Mouse (Mus musculus): ENCODE data around the gene Defb21. TPM values are rescaled to one million over a fixed set of nuclear protein-coding genes. Genes with fewer than 3 reads are reported as not detected.
A peak's percentile ranks its signal among the peaks of the same experiment; 100 is the strongest.

Gene Defb21
- polyA plus RNA-seq (2014; fragmentation: Nextera tagmentation; extraction: Ambion mirVana) = not detected in 2 replicates

DNA sequence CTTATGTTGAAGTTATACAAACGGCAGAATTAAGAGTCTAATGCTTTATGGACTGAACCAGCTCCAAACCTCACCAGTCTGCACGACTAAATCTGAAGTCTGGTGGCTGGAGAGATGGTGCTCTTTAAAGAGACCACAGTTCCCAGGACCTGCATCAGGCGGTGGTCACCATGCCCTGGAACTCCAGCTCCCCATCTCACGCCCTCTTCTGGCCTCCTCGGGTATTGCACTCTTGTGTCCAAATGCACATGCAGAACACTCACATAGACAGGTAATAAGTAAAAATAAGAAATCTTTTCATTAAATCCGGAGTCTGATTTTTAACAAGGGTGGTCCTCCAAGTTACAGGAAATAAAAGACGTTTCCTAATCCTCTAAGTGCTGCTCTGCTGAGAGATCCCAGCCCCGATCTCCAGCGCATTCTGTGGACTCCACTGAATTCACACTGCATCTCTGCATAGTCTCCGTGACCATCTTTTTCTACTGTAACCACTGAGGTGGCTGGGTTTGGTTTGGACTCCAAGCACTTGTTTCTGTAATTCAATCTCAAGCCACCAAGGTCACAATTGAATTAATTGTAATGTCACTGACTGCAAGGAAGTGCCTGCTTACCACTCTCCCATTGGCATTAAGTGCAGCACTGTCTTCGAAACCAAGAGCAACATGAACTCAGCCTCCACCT lies at the start of gene Defb21:
Defb21 (plus strand) TSS at position 631 of the 681 bp plus-strand sequence.
- H3K4me2 ChIP-seq (ENCODE audit: low read length) = no peak within 1 kb of the TSS

DNA sequence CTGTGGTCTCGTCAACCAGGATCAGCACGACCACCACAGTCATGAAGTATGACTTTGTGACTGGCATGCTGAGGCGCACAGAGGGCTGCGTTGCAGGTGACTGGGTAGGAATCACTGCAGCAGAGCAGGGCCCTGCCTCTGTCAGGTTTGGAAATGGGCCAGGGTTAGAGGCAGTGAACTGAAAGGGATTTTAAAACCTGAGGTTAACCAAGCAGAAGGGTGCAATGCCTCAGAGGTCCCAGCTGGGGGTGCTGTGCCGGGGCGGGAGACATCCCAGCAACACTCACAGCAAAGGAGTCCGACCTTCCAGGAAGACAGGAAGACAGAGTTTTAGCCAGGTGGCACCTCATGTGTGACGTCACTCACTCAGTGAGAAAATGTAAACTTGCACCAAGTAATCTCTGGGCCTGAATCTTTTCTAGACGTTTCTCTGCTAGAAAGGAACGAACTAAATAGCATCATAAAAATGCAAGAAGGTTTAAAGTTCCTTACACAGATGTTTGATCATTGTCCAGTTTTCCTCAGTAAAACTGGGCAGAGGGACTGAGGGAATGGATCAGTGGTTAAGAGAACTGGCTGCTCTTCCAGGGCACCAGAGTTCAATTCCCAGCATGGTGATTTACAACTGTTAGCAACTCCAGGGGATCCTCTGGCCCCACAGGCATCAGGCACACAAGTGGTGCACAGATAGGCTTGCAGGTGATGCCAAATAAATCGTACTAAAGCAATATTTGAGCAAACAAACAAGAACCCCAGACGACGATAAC lies 32.4 kb upstream of the Defb21 start, which contains the start of gene Defb29:
Defb29 (minus strand) TSS at position 155 of the 767 bp plus-strand sequence.
- ATAC-seq (no peak), DNase-seq (ENCODE audit: low spot score) (no peak)
- Histone ChIP-seq H3K4me2 (ENCODE audit: low read length) (no peak within 1 kb of the TSS), H3K36me3 (ENCODE audit: control insufficient read depth, insufficient read depth, low read length) (no peaks in the 10 kb centered on the region), H3K27ac (ENCODE audit: low read depth, low read length) (no peak within 1 kb of the TSS), H3K4me3 (ENCODE audit: low read depth, low read length) (no peak within 1 kb of the TSS), H3K27me3 (replicated peaks; ENCODE audit: control insufficient read depth, insufficient read depth, low read length) (no peaks in the 10 kb centered on the region), H3K9ac (ENCODE audit: low read length) (no peak within 1 kb of the TSS), H3K4me1 (ENCODE audit: control insufficient read depth, insufficient read depth, low read length) (no peaks in the 10 kb centered on the region), H3K9me3 (replicated peaks; ENCODE audit: control insufficient read depth, low read length) (no peaks in the 10 kb centered on the region)
- 61% methylated on average over 13 of the region's 13 CpGs for WGBS

More for the DNA sequence above, at the start of gene Defb21:
- 63% methylated on average over 11 of the region's 11 CpGs for WGBS
- Histone ChIP-seq H3K27ac (ENCODE audit: low read depth, low read length) (no peak within 1 kb of the TSS), H3K4me3 (ENCODE audit: low read depth, low read length) (no peak within 1 kb of the TSS), H3K4me1 (ENCODE audit: control insufficient read depth, insufficient read depth, low read length) (no peaks in the 10 kb centered on the region), H3K36me3 (ENCODE audit: control insufficient read depth, insufficient read depth, low read length) (no peaks in the 10 kb centered on the region), H3K27me3 (replicated peaks; ENCODE audit: control insufficient read depth, insufficient read depth, low read length) (no peaks in the 10 kb centered on the region), H3K9ac (ENCODE audit: low read length) (no peak within 1 kb of the TSS), H3K9me3 (replicated peaks; ENCODE audit: control insufficient read depth, low read length) (no peaks in the 10 kb centered on the region)
- ATAC-seq (no peak), DNase-seq (ENCODE audit: low spot score) (no peak)

DNA sequence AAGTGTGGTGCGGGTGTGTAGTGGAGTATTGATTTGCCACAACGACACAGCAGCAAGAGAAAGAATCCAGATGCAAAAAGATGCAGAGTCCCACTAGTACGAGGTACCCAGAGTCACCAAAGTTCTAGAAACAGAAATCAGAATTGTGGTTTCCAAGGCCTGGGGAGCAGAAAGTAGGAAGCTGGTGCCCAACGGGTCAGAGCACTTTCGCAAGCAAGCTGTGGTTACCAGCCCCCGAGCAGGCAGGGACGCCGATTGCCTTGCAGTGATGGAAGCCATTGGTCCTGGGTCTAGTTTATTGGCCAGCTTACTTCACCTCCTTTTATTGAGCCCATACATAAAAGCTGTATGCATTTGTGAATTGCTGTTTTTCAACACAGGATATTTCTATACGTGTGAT lies 30.6 kb upstream of the Defb21 start:
- Histone ChIP-seq H3K4me3 (ENCODE audit: low read depth, low read length) (no peak overlapping the region), H3K9ac (ENCODE audit: low read length) (no peak overlapping the region), H3K4me1 (ENCODE audit: control insufficient read depth, insufficient read depth, low read length) (no peaks in the 10 kb centered on the region), H3K9me3 (replicated peaks; ENCODE audit: control insufficient read depth, low read length) (no peaks in the 10 kb centered on the region), H3K27ac (ENCODE audit: low read depth, low read length) (no peak overlapping the region), H3K27me3 (replicated peaks; ENCODE audit: control insufficient read depth, insufficient read depth, low read length) (no peaks in the 10 kb centered on the region), H3K36me3 (ENCODE audit: control insufficient read depth, insufficient read depth, low read length) (no peaks in the 10 kb centered on the region), H3K4me2 (ENCODE audit: low read length) (no peak overlapping the region)
- no peak for ATAC-seq
- 88% methylated on average over 9 of the region's 9 CpGs for WGBS
- DNase-seq (ENCODE audit: low spot score) = no peak

DNA sequence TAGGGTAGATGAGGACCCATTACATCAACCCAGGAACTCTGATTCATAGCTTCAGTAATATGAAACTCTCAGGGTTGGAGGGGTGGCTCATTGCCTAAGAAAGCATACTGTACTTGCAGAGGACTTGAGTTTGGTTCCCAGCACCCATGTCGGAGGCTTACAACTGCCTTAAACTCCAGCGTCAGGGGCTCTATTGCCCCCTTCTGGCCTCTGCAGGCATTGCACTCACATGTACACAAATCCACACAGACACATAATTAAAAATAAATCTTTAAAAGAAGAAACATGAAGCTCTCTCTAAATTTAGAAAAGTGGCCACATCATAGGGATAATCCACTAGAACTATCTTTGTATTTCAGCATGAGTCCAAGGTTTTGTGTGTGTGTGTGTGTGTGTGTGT lies 29.6 kb upstream of the Defb21 start:
- DNase-seq (ENCODE audit: low spot score) (no peak), ATAC-seq (no peak)
- Histone ChIP-seq H3K27ac (ENCODE audit: low read depth, low read length) (no peak overlapping the region), H3K27me3 (replicated peaks; ENCODE audit: control insufficient read depth, insufficient read depth, low read length) (no peaks in the 10 kb centered on the region), H3K36me3 (ENCODE audit: control insufficient read depth, insufficient read depth, low read length) (no peaks in the 10 kb centered on the region), H3K9ac (ENCODE audit: low read length) (no peak overlapping the region), H3K4me3 (ENCODE audit: low read depth, low read length) (no peak overlapping the region), H3K4me1 (ENCODE audit: control insufficient read depth, insufficient read depth, low read length) (no peaks in the 10 kb centered on the region), H3K9me3 (replicated peaks; ENCODE audit: control insufficient read depth, low read length) (no peaks in the 10 kb centered on the region), H3K4me2 (ENCODE audit: low read length) (no peak overlapping the region)
- WGBS = 80% methylated on average over 2 of the region's 2 CpGs

DNA sequence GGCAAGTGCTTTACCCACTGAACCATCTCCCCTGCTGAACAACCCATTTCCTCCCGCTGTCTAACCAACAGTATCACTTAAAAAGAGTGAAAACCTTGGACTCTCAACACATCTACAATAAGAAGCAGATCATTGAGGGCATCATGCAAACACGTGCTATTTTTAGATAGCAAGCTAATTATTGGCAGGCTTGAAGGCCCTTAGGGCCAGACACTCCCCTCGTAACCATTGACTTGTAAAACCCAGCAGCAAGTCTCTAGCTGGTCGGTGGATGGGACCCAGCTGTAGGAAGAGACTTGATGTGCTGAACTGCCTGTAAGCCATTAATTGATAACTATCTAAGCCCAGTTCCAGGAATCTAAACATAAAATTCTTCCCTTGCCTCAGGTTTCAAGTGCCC lies 29.1 kb upstream of the Defb21 start:
- H3K4me1 ChIP-seq (ENCODE audit: control insufficient read depth, insufficient read depth, low read length) = no peaks in the 10 kb centered on the region
- DNase-seq (ENCODE audit: low spot score) (no peak), ATAC-seq (no peak)
- H3K4me2 ChIP-seq (ENCODE audit: low read length) = no peak overlapping the region
- H3K27ac ChIP-seq (ENCODE audit: low read depth, low read length) = no peak overlapping the region
- no peaks in the 10 kb centered on the region for H3K36me3 ChIP-seq (ENCODE audit: control insufficient read depth, insufficient read depth, low read length)
- WGBS = 76% methylated on average over 4 of the region's 4 CpGs
- H3K9me3 ChIP-seq (replicated peaks; ENCODE audit: control insufficient read depth, low read length) = no peaks in the 10 kb centered on the region
- H3K4me3 ChIP-seq (ENCODE audit: low read depth, low read length) = no peak overlapping the region
- no peak overlapping the region for H3K9ac ChIP-seq (ENCODE audit: low read length)
- H3K27me3 ChIP-seq (replicated peaks; ENCODE audit: control insufficient read depth, insufficient read depth, low read length) = no peaks in the 10 kb centered on the region

DNA sequence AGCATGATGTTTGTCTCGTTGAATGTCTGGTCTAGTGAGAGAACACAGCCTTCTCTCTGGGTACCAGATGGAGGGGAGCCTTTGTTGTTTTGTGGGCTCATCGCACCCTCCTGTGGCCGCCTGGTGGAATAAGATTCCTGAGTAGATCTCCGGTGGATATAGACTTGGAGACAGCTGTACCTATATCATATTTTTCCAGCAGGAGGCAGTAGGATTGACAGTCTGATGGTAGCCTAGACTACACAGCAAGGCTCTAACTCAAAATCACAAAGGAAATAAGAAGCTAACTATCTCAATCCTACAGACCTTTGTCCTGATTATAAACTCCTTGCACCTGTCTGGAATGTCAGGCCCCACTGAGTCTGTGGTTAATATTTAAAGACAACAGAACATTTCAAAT lies 27.9 kb upstream of the Defb21 start:
- no peak overlapping the region for H3K4me3 ChIP-seq (ENCODE audit: low read depth, low read length)
- DNase-seq (ENCODE audit: low spot score) (peak; percentile 84), ATAC-seq (peak; percentile 66)
- H3K27me3 ChIP-seq (replicated peaks; ENCODE audit: control insufficient read depth, insufficient read depth, low read length) = no peaks in the 10 kb centered on the region
- whole genome bisulfite sequencing = 25% methylated on average over 4 of the region's 4 CpGs
- H3K9ac ChIP-seq (ENCODE audit: low read length) = no peak overlapping the region
- no peak overlapping the region for H3K27ac ChIP-seq (ENCODE audit: low read depth, low read length)
- H3K36me3 ChIP-seq (ENCODE audit: control insufficient read depth, insufficient read depth, low read length) = no peaks in the 10 kb centered on the region
- no peaks in the 10 kb centered on the region for H3K4me1 ChIP-seq (ENCODE audit: control insufficient read depth, insufficient read depth, low read length)
- H3K9me3 ChIP-seq (replicated peaks; ENCODE audit: control insufficient read depth, low read length) = no peaks in the 10 kb centered on the region
- no peak overlapping the region for H3K4me2 ChIP-seq (ENCODE audit: low read length)

DNA sequence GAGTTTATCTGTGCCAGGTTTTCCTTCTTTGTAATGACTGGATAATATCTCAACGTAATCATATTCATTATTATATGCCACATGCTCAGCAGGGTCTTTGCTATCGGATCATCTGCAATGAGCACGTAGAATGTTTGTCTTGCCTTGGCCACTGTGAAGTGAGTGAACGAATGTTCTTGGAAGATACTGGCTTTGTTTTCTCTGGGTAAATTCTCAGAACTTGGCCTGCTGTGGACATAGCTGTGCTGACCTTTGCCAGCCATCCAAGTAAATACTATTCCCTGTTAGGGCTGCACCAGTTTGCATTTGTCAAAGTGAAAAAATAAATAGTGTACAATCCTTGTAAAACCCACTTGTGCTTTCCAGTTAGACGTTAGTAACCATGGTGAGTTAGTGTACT lies 24.4 kb upstream of the Defb21 start:
- no peak for DNase-seq (ENCODE audit: low spot score)
- H3K9me3 ChIP-seq (replicated peaks; ENCODE audit: control insufficient read depth, low read length) = no peaks in the 10 kb centered on the region
- H3K27ac ChIP-seq (ENCODE audit: low read depth, low read length) = no peak overlapping the region
- no peak overlapping the region for H3K4me3 ChIP-seq (ENCODE audit: low read depth, low read length)
- 89% methylated on average over 5 of the region's 5 CpGs for WGBS
- H3K4me2 ChIP-seq (ENCODE audit: low read length) = no peak overlapping the region
- H3K27me3 ChIP-seq (replicated peaks; ENCODE audit: control insufficient read depth, insufficient read depth, low read length) = no peaks in the 10 kb centered on the region
- no peaks in the 10 kb centered on the region for H3K4me1 ChIP-seq (ENCODE audit: control insufficient read depth, insufficient read depth, low read length)
- H3K36me3 ChIP-seq (ENCODE audit: control insufficient read depth, insufficient read depth, low read length) = no peaks in the 10 kb centered on the region
- ATAC-seq = no peak
- no peak overlapping the region for H3K9ac ChIP-seq (ENCODE audit: low read length)

DNA sequence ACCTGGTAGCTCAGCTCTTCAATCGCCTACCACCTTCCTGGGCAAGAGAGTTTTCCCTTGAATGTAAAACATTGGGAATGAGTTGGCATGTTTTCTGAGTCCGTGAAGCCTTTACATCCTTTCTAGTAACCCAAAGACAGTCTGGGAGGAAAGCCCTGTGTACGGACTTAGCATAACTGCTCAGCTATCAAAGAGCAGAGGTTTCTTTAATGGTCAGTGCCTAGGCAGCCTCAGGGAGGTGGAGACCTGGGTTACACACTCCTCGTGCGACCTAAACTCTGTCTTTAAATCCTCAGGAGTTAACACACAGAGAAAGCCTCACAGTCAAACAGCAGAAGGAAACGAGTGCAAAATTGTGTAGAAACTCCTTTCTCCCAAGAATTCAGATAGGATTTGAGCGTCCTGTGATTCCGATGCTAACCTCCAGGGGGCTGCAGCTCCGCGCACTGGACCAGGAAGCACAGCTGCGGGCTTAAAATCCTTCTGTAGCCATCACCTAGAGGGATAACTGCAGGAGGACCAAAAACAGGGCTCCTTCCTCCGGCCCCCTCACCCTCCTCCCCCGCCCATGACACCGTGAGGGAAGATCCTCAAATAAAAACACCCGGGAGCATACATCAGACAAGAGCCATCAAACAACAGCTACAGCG lies 18.6 kb upstream of the Defb21 start:
- H3K9ac ChIP-seq (ENCODE audit: low read length) = peak overlapping the region; percentile 42
- peak overlapping the region; percentile 32 for H3K4me2 ChIP-seq (ENCODE audit: low read length)
- no peaks in the 10 kb centered on the region for H3K27me3 ChIP-seq (replicated peaks; ENCODE audit: control insufficient read depth, insufficient read depth, low read length)
- no peaks in the 10 kb centered on the region for H3K4me1 ChIP-seq (ENCODE audit: control insufficient read depth, insufficient read depth, low read length)
- H3K36me3 ChIP-seq (ENCODE audit: control insufficient read depth, insufficient read depth, low read length) = no peaks in the 10 kb centered on the region
- peak; percentile 60; the same call in 1 of the 2 replicates for ATAC-seq
- no peak overlapping the region for H3K27ac ChIP-seq (ENCODE audit: low read depth, low read length)
- no peaks in the 10 kb centered on the region for H3K9me3 ChIP-seq (replicated peaks; ENCODE audit: control insufficient read depth, low read length)
- WGBS = 12% methylated on average over 16 of the region's 16 CpGs
- no peak overlapping the region for H3K4me3 ChIP-seq (ENCODE audit: low read depth, low read length)
- peak; percentile 79 for DNase-seq (ENCODE audit: low spot score)
